In genomic region chr5:88519232-88519631, GRCm38 (mm10) we compare ENCODE assay signal across 9 mouse cellular contexts. TPM values are rescaled to one million over a fixed set of nuclear protein-coding genes. Genes with fewer than 3 reads are reported as not detected.
DNase-seq lines count a peak whose midpoint lies in the region; ATAC-seq and TF ChIP-seq lines count a peak whose summit lies in the region.
"Had no signal": no experiment of that assay in that cellular context is flagged by ENCODE, and none has a peak within 500 bp of the region (broad histone marks: within the 10 kb centered on the region; RNA-seq: fewer than 3 reads in every experiment).

No protein-coding gene starts in this region.

- H3K9me3 ChIP-seq in lung, embryonic 14.5 days (ENCODE audit: low read depth, low read length) = no peaks in the 10 kb centered on the region
- no peaks in the 10 kb centered on the region for H3K9me3 ChIP-seq in midbrain, embryonic 14.5 days (ENCODE audit: control insufficient read depth, low read length)

- no peak overlapping the region for H3K9ac ChIP-seq in lung, embryonic 14.5 days
- H3K9ac ChIP-seq in midbrain, embryonic 14.5 days (replicated peaks; ENCODE audit: low read length) = no peak overlapping the region

- H3K27ac ChIP-seq in lung, embryonic 14.5 days (ENCODE audit: low read depth) = no peak overlapping the region
- H3K27ac ChIP-seq in midbrain, embryonic 14.5 days (replicated peaks; ENCODE audit: low read depth, low read length) = no peak overlapping the region

- TF ChIP-seq POLR2A in lung, adult 2 months (IDR thresholded peaks at IDR 0.05; ENCODE audit: borderline replicate concordance, extremely low read depth, low read depth, low read length) = no peak

- no peak overlapping the region for H3K4me2 ChIP-seq in lung, embryonic 14.5 days
- no peak overlapping the region for H3K4me2 ChIP-seq in midbrain, embryonic 14.5 days (ENCODE audit: low read length)

- no peaks in the 10 kb centered on the region for H3K27me3 ChIP-seq in lung, embryonic 14.5 days (ENCODE audit: insufficient read depth, low read length)
- H3K27me3 ChIP-seq in midbrain, embryonic 14.5 days (ENCODE audit: control insufficient read depth, insufficient read depth, low read length) = no peaks in the 10 kb centered on the region

- peak; percentile 70; the same call in 1 of the 2 replicates for ATAC-seq in lung, embryonic 14.5 days (ENCODE audit: insufficient read depth)
- ATAC-seq in erythroblast, adult 5-6 weeks (replicated peaks; ENCODE audit: low FRiP score, poor library complexity, severe bottlenecking) = peak; percentile 65
- ATAC-seq in midbrain, embryonic 14.5 days (ENCODE audit: low FRiP score, low TSS enrichment) = no peak

- DNase-seq in gastrocnemius, adult 18-20 months (ENCODE audit: low spot score) = peak; percentile 20
- no peak for DNase-seq in gastrocnemius, postnatal 4 days (ENCODE audit: low spot score in 2 of 2)
- peak; percentile 82 for DNase-seq in lung, embryonic 14.5 days
- no peak for DNase-seq in lung, adult 2 months
- peak; percentile 50 for DNase-seq in R1 (ENCODE audit: low read depth, low spot score)
- DNase-seq in midbrain, embryonic 14.5 days = peak; percentile 83
- DNase-seq in spleen, postnatal 4 days (ENCODE audit: low spot score in 2 of 2) = no peak

- no peaks in the 10 kb centered on the region for H3K4me1 ChIP-seq in lung, embryonic 14.5 days (ENCODE audit: insufficient read depth)
- no peaks in the 10 kb centered on the region for H3K4me1 ChIP-seq in lung, adult 2 months (ENCODE audit: control insufficient read depth, insufficient read depth, low read length)
- no peaks in the 10 kb centered on the region for H3K4me1 ChIP-seq in midbrain, embryonic 14.5 days (ENCODE audit: control insufficient read depth, insufficient read depth, low read length)

- WGBS in lung, embryonic 14.5 days = 5% methylated on average over 2 of the region's 2 CpGs
- WGBS in lung, adult 2 months = 3% methylated on average over 2 of the region's 2 CpGs
- 5% methylated on average over 2 of the region's 2 CpGs for WGBS in midbrain, embryonic 14.5 days

- no peak overlapping the region for H3K4me3 ChIP-seq in lung, embryonic 14.5 days (ENCODE audit: low read depth, low read length)
- H3K4me3 ChIP-seq in lung, adult 2 months (replicated peaks; ENCODE audit: extremely low read depth, low read depth, low read length) = no peak overlapping the region
- H3K4me3 ChIP-seq in midbrain, embryonic 14.5 days (replicated peaks; ENCODE audit: low read depth, low read length) = no peak overlapping the region

- H3K36me3 ChIP-seq in lung, embryonic 14.5 days (ENCODE audit: insufficient read depth) = no peaks in the 10 kb centered on the region
- H3K36me3 ChIP-seq in midbrain, embryonic 14.5 days (ENCODE audit: control insufficient read depth, insufficient read depth, low read length) = no peaks in the 10 kb centered on the region

- TF ChIP-seq CTCF in lung, embryonic 14.5 days (IDR thresholded peaks at IDR 0.05; ENCODE audit: low read depth) = peak; percentile 77
- TF ChIP-seq CTCF in lung, adult 2 months (IDR thresholded peaks at IDR 0.05; ENCODE audit: insufficient read depth, low read length) = no peak

RNA-seq across cellular contexts. Expression of gene Jchain, which starts 8.5 kb away (rescaled TPM):
- under 1 TPM; 0.59 to 0.64 TPM for total RNA-seq in gastrocnemius, adult 18-20 months (2021)
- total RNA-seq in gastrocnemius, postnatal 4 days (2021) = under 1 TPM; 0.31 to 0.32 TPM
- polyA plus RNA-seq in lung, embryonic 14.5 days (2014; fragmentation: Nextera tagmentation; extraction: Ambion mirVana) = 0.22 TPM in 1 of 2 replicates, not detected in the other
- 7.7 and 20.2 TPM in 2 replicates for polyA plus RNA-seq in lung, adult 2 months (2012; rRNA removed)
- 73.6 and 78.4 TPM in 2 replicates for total RNA-seq in erythroblast, adult 5-6 weeks (2015; ENCODE audit: low replicate concordance)
- total RNA-seq in erythroblast, adult 5-6 weeks (2017; ENCODE audit: low replicate concordance) = 36.3 and 37.8 TPM in 2 replicates
- polyA plus RNA-seq in midbrain, embryonic 14.5 days (2014; fragmentation: Nextera tagmentation; extraction: Ambion mirVana) = 0.36 and 0.39 TPM in 2 replicates

RNA-seq across cellular contexts. Expression of gene Enam, which starts 31.5 kb away (rescaled TPM):
- total RNA-seq in gastrocnemius, adult 18-20 months (2021) = not detected
- total RNA-seq in gastrocnemius, postnatal 4 days (2021) = not detected
- not detected in 2 replicates for polyA plus RNA-seq in lung, embryonic 14.5 days (2014; fragmentation: Nextera tagmentation; extraction: Ambion mirVana)
- polyA plus RNA-seq in lung, adult 2 months (2012; rRNA removed) = not detected in 2 replicates
- total RNA-seq in erythroblast, adult 5-6 weeks (2015; ENCODE audit: low replicate concordance) = not detected in 2 replicates
- total RNA-seq in erythroblast, adult 5-6 weeks (2017; ENCODE audit: low replicate concordance) = not detected in 2 replicates
- polyA plus RNA-seq in midbrain, embryonic 14.5 days (2014; fragmentation: Nextera tagmentation; extraction: Ambion mirVana) = not detected in 2 replicates
- total RNA-seq: layer of hippocampus, adult 18-20 months had no signal

RNA-seq across cellular contexts. Expression of gene Utp3, which starts 35.0 kb away (rescaled TPM):
- total RNA-seq in gastrocnemius, adult 18-20 months (2021) = 10 to 100 TPM; 25.5 to 26.2 TPM
- total RNA-seq in gastrocnemius, postnatal 4 days (2021) = 10 to 100 TPM; 34.1 to 35.1 TPM
- polyA plus RNA-seq in lung, embryonic 14.5 days (2014; fragmentation: Nextera tagmentation; extraction: Ambion mirVana) = 66.8 and 67.9 TPM in 2 replicates
- 9.0 and 10.1 TPM in 2 replicates for polyA plus RNA-seq in lung, adult 2 months (2012; rRNA removed)
- total RNA-seq in erythroblast, adult 5-6 weeks (2015; ENCODE audit: low replicate concordance) = 10.6 and 20.5 TPM in 2 replicates
- total RNA-seq in erythroblast, adult 5-6 weeks (2017; ENCODE audit: low replicate concordance) = 10.9 and 11.8 TPM in 2 replicates
- polyA plus RNA-seq in midbrain, embryonic 14.5 days (2014; fragmentation: Nextera tagmentation; extraction: Ambion mirVana) = 42.0 and 46.2 TPM in 2 replicates

RNA-seq across cellular contexts. Expression of gene Rufy3, which starts 45.6 kb away (rescaled TPM):
- total RNA-seq in gastrocnemius, adult 18-20 months (2021) = 1 to 10 TPM; 6.3 to 7.4 TPM
- 10 to 100 TPM; 13.8 to 14.5 TPM for total RNA-seq in gastrocnemius, postnatal 4 days (2021)
- polyA plus RNA-seq in lung, embryonic 14.5 days (2014; fragmentation: Nextera tagmentation; extraction: Ambion mirVana) = 11.9 and 14.0 TPM in 2 replicates
- polyA plus RNA-seq in lung, adult 2 months (2012; rRNA removed) = 4.1 and 4.6 TPM in 2 replicates
- total RNA-seq in erythroblast, adult 5-6 weeks (2015; ENCODE audit: low replicate concordance) = 2.9 and 3.6 TPM in 2 replicates
- total RNA-seq in erythroblast, adult 5-6 weeks (2017; ENCODE audit: low replicate concordance) = 3.7 and 6.7 TPM in 2 replicates
- polyA plus RNA-seq in midbrain, embryonic 14.5 days (2014; fragmentation: Nextera tagmentation; extraction: Ambion mirVana) = 268 and 322 TPM in 2 replicates

Comparison
In these comparisons a context has a peak if more than half of its experiments do, and no peak if none do; other contexts are left out.
1. DNase-seq: peak in gastrocnemius, adult 18-20 months (single experiment), lung, embryonic 14.5 days (single experiment), R1 (single experiment) and midbrain, embryonic 14.5 days (single experiment); none in gastrocnemius, postnatal 4 days (0 of 2), lung, adult 2 months (single experiment) and spleen, postnatal 4 days (0 of 2).
2. RNA of gene Jchain, which starts 8.5 kb away (total RNA-seq): 36.3 to 78.4 TPM in erythroblast, adult 5-6 weeks; 0.59 to 0.64 TPM in gastrocnemius, adult 18-20 months and 0.31 to 0.32 TPM in gastrocnemius, postnatal 4 days; every median in the first group is over 10 times any median in the second.